Mouse (Mus musculus): ENCODE measurements at regions not wholly inside any gene's neighbourhood (a gene's known extent, or its start where the extent isn't known, plus 50 kb on each side); places are given as distances from the start of the nearest gene placed in this dataset.

DNA sequence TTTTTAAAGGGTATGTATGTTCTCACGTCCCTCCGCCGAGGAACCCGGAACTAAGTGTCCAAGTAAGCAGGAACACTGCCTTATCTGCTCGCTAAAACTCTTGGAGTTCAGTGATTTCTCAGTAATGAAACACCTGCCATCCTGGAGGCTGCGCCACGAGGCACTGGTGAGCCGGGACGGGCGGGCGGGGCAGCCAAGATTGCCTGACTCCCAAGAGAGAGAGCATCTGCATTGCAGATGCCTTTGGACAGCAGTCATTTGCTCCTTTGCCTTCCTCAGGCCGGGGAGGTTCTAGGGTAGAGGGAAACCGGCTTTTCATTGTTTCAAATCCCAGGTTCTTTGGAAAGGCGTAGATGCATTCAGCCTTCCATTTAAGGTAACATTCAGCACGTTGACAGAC is 450.8 kb downstream of the Zfp704 start:
- TF ChIP-seq CTCF (IDR thresholded peaks at IDR 0.05; ENCODE audit: extremely low read depth, insufficient read depth, insufficient read length, insufficient replicate concordance) = no peak
- TF ChIP-seq POLR2A (IDR thresholded peaks at IDR 0.05; ENCODE audit: low read depth, low read length) = no peak

Data from spleen, adult 2 months (tissue).